Mouse (Mus musculus): ENCODE data around the gene Kif19a. TPM values are rescaled to one million over a fixed set of nuclear protein-coding genes. Genes with fewer than 3 reads are reported as not detected.

Kif19a gene
- polyA plus RNA-seq, 1 experiment from 2014 or later: 0.17 TPM

GRCm38 (mm10) chr11:114786326-114786725, 21.1 kb downstream of the Kif19a start:
- no peak overlapping the region for H3K27ac ChIP-seq (replicated peaks)
- H3K36me3 ChIP-seq: no peaks in the 10 kb centered on the region
- no peak for ATAC-seq (ENCODE audit: extremely low read depth, insufficient number of reproducible peaks, low FRiP score, low TSS enrichment)
- H3K4me1 ChIP-seq: peaks cover 16% of the 10 kb centered on the region
- peak overlapping the region; percentile 65 for H3K4me2 ChIP-seq
- peak overlapping the region; percentile 66 for H3K9ac ChIP-seq
- no peaks in the 10 kb centered on the region for H3K9me3 ChIP-seq
- 1% methylated on average over 43 of the region's 43 CpGs for WGBS
- peaks cover 99% of the 10 kb centered on the region for H3K27me3 ChIP-seq (replicated peaks)
- peak overlapping the region; percentile 44 for H3K4me3 ChIP-seq

- no peak for ATAC-seq (ENCODE audit: extremely low read depth, insufficient number of reproducible peaks, low FRiP score, low TSS enrichment)
- H3K4me3 ChIP-seq: no peak overlapping the region
- 69% methylated on average over 3 of the region's 3 CpGs for WGBS
Observed at GRCm38 (mm10) chr11:114787611-114788010, 22.4 kb downstream of the Kif19a start.

GRCm38 (mm10) chr11:114789061-114789714, 24.0 kb downstream of the Kif19a start:
- Histone ChIP-seq H3K4me2 (peak overlapping the region; percentile 61), H3K9me3 (no peaks in the 10 kb centered on the region), H3K27ac (replicated peaks) (no peak overlapping the region), H3K36me3 (no peaks in the 10 kb centered on the region), H3K9ac (no peak overlapping the region), H3K4me1 (peaks cover 27% of the 10 kb centered on the region), H3K4me3 (peak overlapping the region; percentile 30), H3K27me3 (replicated peaks) (peaks cover 99% of the 10 kb centered on the region)
- ATAC-seq (ENCODE audit: extremely low read depth, insufficient number of reproducible peaks, low FRiP score, low TSS enrichment): no peak
- WGBS: 10% methylated on average over 30 of the region's 30 CpGs

More at GRCm38 (mm10) chr11:114787611-114788010, 22.4 kb downstream of the Kif19a start:
- Histone ChIP-seq H3K27me3 (replicated peaks) (peaks cover 99% of the 10 kb centered on the region), H3K4me2 (no peak overlapping the region), H3K9ac (no peak overlapping the region), H3K9me3 (no peaks in the 10 kb centered on the region), H3K27ac (replicated peaks) (no peak overlapping the region), H3K4me1 (peaks cover 27% of the 10 kb centered on the region), H3K36me3 (no peaks in the 10 kb centered on the region)

GRCm38 (mm10) chr11:114789716-114790115, 24.5 kb downstream of the Kif19a start:
- peaks cover 27% of the 10 kb centered on the region for H3K4me1 ChIP-seq
- no peak overlapping the region for H3K4me2 ChIP-seq
- no peak overlapping the region for H3K27ac ChIP-seq (replicated peaks)
- no peaks in the 10 kb centered on the region for H3K9me3 ChIP-seq
- WGBS: 48% methylated on average over 9 of the region's 9 CpGs
- peaks cover 99% of the 10 kb centered on the region for H3K27me3 ChIP-seq (replicated peaks)
- no peak overlapping the region for H3K9ac ChIP-seq
- H3K36me3 ChIP-seq: no peaks in the 10 kb centered on the region
- no peak overlapping the region for H3K4me3 ChIP-seq
- no peak for ATAC-seq (ENCODE audit: extremely low read depth, insufficient number of reproducible peaks, low FRiP score, low TSS enrichment)

- Histone ChIP-seq H3K9me3 (no peaks in the 10 kb centered on the region), H3K9ac (no peak overlapping the region), H3K27me3 (replicated peaks) (peaks cover 99% of the 10 kb centered on the region), H3K4me1 (peaks cover 29% of the 10 kb centered on the region), H3K36me3 (no peaks in the 10 kb centered on the region), H3K4me2 (no peak overlapping the region), H3K27ac (replicated peaks) (no peak overlapping the region), H3K4me3 (no peak overlapping the region)
- no peak for ATAC-seq (ENCODE audit: extremely low read depth, insufficient number of reproducible peaks, low FRiP score, low TSS enrichment)
- 59% methylated on average over 12 of the region's 12 CpGs for WGBS
Observed at GRCm38 (mm10) chr11:114790171-114790570, 25.0 kb downstream of the Kif19a start.

- no peak overlapping the region for H3K27ac ChIP-seq (replicated peaks)
- 21% methylated on average over 4 of the region's 4 CpGs for WGBS
- H3K4me3 ChIP-seq: no peak overlapping the region
- peaks cover 98% of the 10 kb centered on the region for H3K27me3 ChIP-seq (replicated peaks)
- H3K9ac ChIP-seq: no peak overlapping the region
- H3K4me2 ChIP-seq: no peak overlapping the region
- H3K9me3 ChIP-seq: no peaks in the 10 kb centered on the region
- H3K36me3 ChIP-seq: no peaks in the 10 kb centered on the region
- peaks cover 33% of the 10 kb centered on the region for H3K4me1 ChIP-seq
- ATAC-seq (ENCODE audit: extremely low read depth, insufficient number of reproducible peaks, low FRiP score, low TSS enrichment): no peak
Observed at GRCm38 (mm10) chr11:114790841-114791240, 25.7 kb downstream of the Kif19a start.

- Histone ChIP-seq H3K4me2 (peak overlapping the region; percentile 84), H3K4me3 (peak overlapping the region; percentile 53), H3K9ac (peak overlapping the region; percentile 53), H3K27me3 (replicated peaks) (peaks cover 97% of the 10 kb centered on the region), H3K36me3 (no peaks in the 10 kb centered on the region), H3K9me3 (no peaks in the 10 kb centered on the region), H3K4me1 (peaks cover 28% of the 10 kb centered on the region), H3K27ac (replicated peaks) (no peak overlapping the region)
- WGBS: 3% methylated on average over 50 of the region's 50 CpGs
- no peak for ATAC-seq (ENCODE audit: extremely low read depth, insufficient number of reproducible peaks, low FRiP score, low TSS enrichment)
Observed at GRCm38 (mm10) chr11:114791351-114791889, 26.2 kb downstream of the Kif19a start.

- H3K4me3 ChIP-seq: peak overlapping the region; percentile 53
- peak overlapping the region; percentile 84 for H3K4me2 ChIP-seq
- no peaks in the 10 kb centered on the region for H3K36me3 ChIP-seq
- peaks cover 95% of the 10 kb centered on the region for H3K27me3 ChIP-seq (replicated peaks)
- H3K9ac ChIP-seq: peak overlapping the region; percentile 53
- WGBS: 1% methylated on average over 58 of the region's 59 CpGs
- H3K9me3 ChIP-seq: no peaks in the 10 kb centered on the region
- no peak overlapping the region for H3K27ac ChIP-seq (replicated peaks)
- H3K4me1 ChIP-seq: peaks cover 24% of the 10 kb centered on the region
- no peak for ATAC-seq (ENCODE audit: extremely low read depth, insufficient number of reproducible peaks, low FRiP score, low TSS enrichment)
Observed at GRCm38 (mm10) chr11:114791891-114792411, 26.8 kb downstream of the Kif19a start.

- Histone ChIP-seq H3K4me2 (no peak overlapping the region), H3K4me1 (peaks cover 24% of the 10 kb centered on the region), H3K9me3 (no peaks in the 10 kb centered on the region), H3K27ac (replicated peaks) (no peak overlapping the region), H3K36me3 (no peaks in the 10 kb centered on the region), H3K27me3 (replicated peaks) (peaks cover 84% of the 10 kb centered on the region), H3K4me3 (no peak overlapping the region), H3K9ac (no peak overlapping the region)
- ATAC-seq (ENCODE audit: extremely low read depth, insufficient number of reproducible peaks, low FRiP score, low TSS enrichment): no peak
- WGBS: 46% methylated on average over 5 of the region's 5 CpGs
Observed at GRCm38 (mm10) chr11:114792931-114793494, 27.8 kb downstream of the Kif19a start.

- 62% methylated on average over 19 of the region's 19 CpGs for WGBS
Observed at GRCm38 (mm10) chr11:114793868-114794545, 28.8 kb downstream of the Kif19a start.

GRCm38 (mm10) chr11:114794691-114795090, 29.5 kb downstream of the Kif19a start:
- 61% methylated on average over 4 of the region's 4 CpGs for WGBS
- H3K4me3 ChIP-seq: no peak overlapping the region
- no peak overlapping the region for H3K9ac ChIP-seq
- H3K9me3 ChIP-seq: no peaks in the 10 kb centered on the region
- no peak; the same call in 1 of the 2 replicates for ATAC-seq (ENCODE audit: extremely low read depth, insufficient number of reproducible peaks, low FRiP score, low TSS enrichment)
- H3K4me2 ChIP-seq: no peak overlapping the region
- H3K4me1 ChIP-seq: peaks cover 21% of the 10 kb centered on the region
- no peak overlapping the region for H3K27ac ChIP-seq (replicated peaks)
- no peaks in the 10 kb centered on the region for H3K36me3 ChIP-seq
- H3K27me3 ChIP-seq (replicated peaks): peaks cover 68% of the 10 kb centered on the region

More at GRCm38 (mm10) chr11:114793868-114794545, 28.8 kb downstream of the Kif19a start:
- Histone ChIP-seq H3K4me3 (no peak overlapping the region), H3K27ac (replicated peaks) (no peak overlapping the region), H3K4me1 (peaks cover 24% of the 10 kb centered on the region), H3K9me3 (no peaks in the 10 kb centered on the region), H3K4me2 (no peak overlapping the region), H3K9ac (no peak overlapping the region), H3K27me3 (replicated peaks) (peaks cover 74% of the 10 kb centered on the region), H3K36me3 (no peaks in the 10 kb centered on the region)
- no peak for ATAC-seq (ENCODE audit: extremely low read depth, insufficient number of reproducible peaks, low FRiP score, low TSS enrichment)

Data from heart, embryonic 13.5 days (tissue).